Mouse (Mus musculus) midbrain, embryonic 10.5 days (tissue): ENCODE data around the gene Tbc1d13. TPM values are rescaled to one million over a fixed set of nuclear protein-coding genes. Genes with fewer than 3 reads are reported as not detected.
"Not testable (repeated sequence)": the region's sequence is repeated elsewhere in the genome, so short reads cannot be mapped to it uniquely, and the experiment has no call there.

ENCODE experiments used
- DNase-seq: peaks from one replicate; pipeline ENCODE4 v3.0.0-alpha.2; 2017; ENCODE audit warnings: low spot score
- H3K27ac ChIP-seq: fragments of 300-500 bp; sonication (generic); replicated peaks from 2 replicates; pipeline ENCODE4 v1.5.1; 2016; ENCODE audit warnings: mild to moderate bottlenecking
- H3K27me3 ChIP-seq: fragments of 300-500 bp; sonication (generic); 2 replicates; pipeline ENCODE4 v1.6.1; 2016; ENCODE audit warnings: low read depth, mild to moderate bottlenecking; ENCODE audit not compliant: poor library complexity, severe bottlenecking
- H3K36me3 ChIP-seq: fragments of 300-500 bp; sonication (generic); 2 replicates; pipeline ENCODE4 v1.6.1; 2016; ENCODE audit warnings: mild to moderate bottlenecking, moderate library complexity
- H3K4me1 ChIP-seq: fragments of 300-500 bp; sonication (generic); 2 replicates; pipeline ENCODE4 v1.6.1; 2016
- H3K4me3 ChIP-seq: fragments of 300-500 bp; sonication (generic); 2 replicates; pipeline ENCODE4 v1.5.1; 2016; ENCODE audit warnings: mild to moderate bottlenecking, moderate library complexity
- H3K9me3 ChIP-seq: fragments of 300-500 bp; sonication (generic); replicated peaks from 2 replicates; pipeline ENCODE4 v1.6.1; 2016; ENCODE audit warnings: mild to moderate bottlenecking
- WGBS: fragments of 180-500 bp; shearing (Covaris S2); methylation state at CpG from one replicate; pipeline ENCODE4 v1.1.7; 2016; 5-methylcytosine and 5-hydroxymethylcytosine counted together
- polyA plus RNA-seq: library from polyadenylated mRNA; unstranded; fragments of >200 nt; fragmentation: Nextera tagmentation; extraction: Ambion mirVana; gene quantifications from 2 replicates; pipeline ENCODE4 v1.2.1, GENCODE M21; 2016

Gene Tbc1d13
- polyA plus RNA-seq, 1 experiment from 2014 or later = 6.3 TPM

DNA sequence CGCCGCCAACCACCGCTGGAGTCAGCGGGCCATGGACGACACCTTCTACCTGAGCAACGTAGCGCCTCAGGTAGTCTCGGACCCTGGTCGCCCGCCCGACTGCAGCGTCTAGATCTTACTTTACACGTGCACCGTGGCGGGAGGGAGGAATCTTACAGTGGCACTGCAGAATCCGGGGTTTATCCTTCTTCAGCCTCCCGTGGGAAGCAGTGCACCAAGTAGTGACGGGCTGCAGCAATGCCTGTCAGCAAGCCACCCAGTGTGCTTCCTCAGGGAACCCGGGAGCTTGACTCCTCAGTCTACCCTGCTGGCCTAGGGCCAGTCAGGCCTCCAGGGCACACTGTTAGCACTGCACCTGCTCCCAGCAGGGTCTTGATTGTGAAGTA, 38.4 kb downstream of the Tbc1d13 start:
- DNase-seq = no peak
- H3K4me3 ChIP-seq = peak overlapping the region; percentile 81
- peak overlapping the region; percentile 93 for H3K27ac ChIP-seq
- H3K36me3 ChIP-seq = peaks cover 49% of the 10 kb centered on the region
- 6% methylated on average over 19 of the region's 19 CpGs for WGBS
- peaks cover 14% of the 10 kb centered on the region for H3K9me3 ChIP-seq
- peaks cover 13% of the 10 kb centered on the region for H3K27me3 ChIP-seq
- peaks cover 26% of the 10 kb centered on the region for H3K4me1 ChIP-seq

DNA sequence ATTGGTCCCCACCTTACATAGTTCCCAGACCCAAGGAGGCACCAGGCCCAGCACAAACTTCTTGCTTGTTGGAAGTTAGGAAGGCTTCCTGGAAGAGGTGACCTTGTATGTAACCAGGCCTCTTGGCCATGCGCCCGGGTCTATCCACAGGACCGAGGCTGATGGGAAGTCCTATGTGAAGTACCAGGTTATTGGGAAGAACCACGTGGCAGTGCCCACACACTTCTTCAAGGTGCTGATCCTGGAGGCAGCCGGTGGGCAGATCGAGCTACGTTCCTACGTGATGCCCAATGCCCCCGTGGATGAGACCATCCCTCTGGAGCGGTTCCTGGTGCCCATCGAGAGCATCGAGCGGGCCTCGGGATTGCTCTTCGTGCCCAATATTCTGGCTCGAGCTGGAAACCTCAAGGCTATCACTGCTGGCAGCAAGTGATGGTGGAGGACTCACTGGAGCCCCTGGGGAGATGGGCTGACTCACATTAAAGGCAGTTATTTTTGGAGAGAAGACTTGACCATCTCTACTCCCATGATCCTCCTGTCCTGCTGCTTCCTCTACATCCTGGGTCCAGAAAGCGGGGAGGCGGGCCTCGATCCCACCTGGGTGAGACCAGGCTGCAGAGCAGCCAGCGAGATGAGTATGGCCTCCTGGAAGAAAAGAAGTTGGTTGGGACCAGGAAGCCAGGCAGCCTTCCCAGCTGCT, 40.1 kb downstream of the Tbc1d13 start:
- WGBS = 97% methylated on average over 20 of the region's 20 CpGs
- peak overlapping the region; percentile 81; the same call in 1 of the 2 replicates for H3K4me3 ChIP-seq
- no peak for DNase-seq
- peaks cover 42% of the 10 kb centered on the region for H3K4me1 ChIP-seq
- H3K36me3 ChIP-seq = peaks cover 53% of the 10 kb centered on the region
- peaks cover 13% of the 10 kb centered on the region for H3K27me3 ChIP-seq
- H3K27ac ChIP-seq = no peak overlapping the region
- 0 out of 2 replicates have a peak, but pooled peaks cover 4% of the 10 kb centered on the region for H3K9me3 ChIP-seq

DNA sequence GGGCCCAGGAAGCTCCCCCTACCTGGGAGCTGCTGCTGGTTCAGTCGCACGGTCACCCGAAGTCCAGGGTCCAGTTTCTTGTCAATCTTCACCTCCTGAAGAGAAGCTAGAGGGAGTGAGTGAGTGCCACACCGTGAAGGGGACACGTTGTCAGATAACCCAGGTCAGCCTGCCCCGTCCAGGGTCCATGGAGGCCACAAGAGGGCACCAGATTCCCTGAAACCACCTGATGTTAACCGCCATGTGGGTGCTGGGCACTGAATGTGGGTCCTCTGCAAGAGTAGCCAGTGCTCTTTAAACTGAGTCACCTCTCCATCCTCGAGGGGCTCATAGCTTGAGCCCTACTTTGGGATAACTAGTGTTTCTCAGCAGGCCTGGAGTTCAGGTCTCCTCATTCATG, 42.4 kb downstream of the Tbc1d13 start:
- Histone ChIP-seq H3K27ac (no peak overlapping the region), H3K9me3 (0 out of 2 replicates have a peak, but pooled peaks cover 4% of the 10 kb centered on the region), H3K27me3 (peaks cover 13% of the 10 kb centered on the region), H3K4me1 (peaks cover 41% of the 10 kb centered on the region), H3K36me3 (peaks cover 53% of the 10 kb centered on the region), H3K4me3 (no peak overlapping the region)
- WGBS = 89% methylated on average over 8 of the region's 8 CpGs
- no peak for DNase-seq

DNA sequence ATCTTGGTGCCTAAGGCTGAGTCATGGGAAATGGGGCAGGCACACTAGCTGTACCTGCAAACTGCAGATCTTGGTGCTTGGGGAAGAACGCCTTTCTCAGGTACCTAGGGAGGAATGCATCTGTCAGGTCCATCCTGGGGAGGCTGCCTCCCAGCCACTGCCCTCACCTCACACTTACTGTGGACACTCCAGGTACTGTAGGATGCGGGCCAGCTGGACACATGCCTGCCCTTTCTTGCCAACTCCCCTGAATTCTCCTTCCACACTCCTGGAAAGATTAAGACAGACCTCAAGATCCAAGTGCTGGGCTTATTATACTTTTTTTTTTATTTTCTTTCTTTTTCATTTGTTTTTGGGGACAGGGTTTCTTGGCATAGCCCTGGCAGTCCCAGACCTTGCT, 43.0 kb downstream of the Tbc1d13 start:
- H3K4me3 ChIP-seq = peak overlapping the region; percentile 88; the same call in 1 of the 2 replicates
- H3K4me1 ChIP-seq = peaks cover 34% of the 10 kb centered on the region
- H3K9me3 ChIP-seq = 0 out of 2 replicates have a peak, but pooled peaks cover 4% of the 10 kb centered on the region
- H3K27ac ChIP-seq = no peak overlapping the region
- DNase-seq = no peak
- H3K27me3 ChIP-seq = peaks cover 13% of the 10 kb centered on the region
- WGBS = 97% methylated on average over 2 of the region's 2 CpGs
- H3K36me3 ChIP-seq = peaks cover 53% of the 10 kb centered on the region

DNA sequence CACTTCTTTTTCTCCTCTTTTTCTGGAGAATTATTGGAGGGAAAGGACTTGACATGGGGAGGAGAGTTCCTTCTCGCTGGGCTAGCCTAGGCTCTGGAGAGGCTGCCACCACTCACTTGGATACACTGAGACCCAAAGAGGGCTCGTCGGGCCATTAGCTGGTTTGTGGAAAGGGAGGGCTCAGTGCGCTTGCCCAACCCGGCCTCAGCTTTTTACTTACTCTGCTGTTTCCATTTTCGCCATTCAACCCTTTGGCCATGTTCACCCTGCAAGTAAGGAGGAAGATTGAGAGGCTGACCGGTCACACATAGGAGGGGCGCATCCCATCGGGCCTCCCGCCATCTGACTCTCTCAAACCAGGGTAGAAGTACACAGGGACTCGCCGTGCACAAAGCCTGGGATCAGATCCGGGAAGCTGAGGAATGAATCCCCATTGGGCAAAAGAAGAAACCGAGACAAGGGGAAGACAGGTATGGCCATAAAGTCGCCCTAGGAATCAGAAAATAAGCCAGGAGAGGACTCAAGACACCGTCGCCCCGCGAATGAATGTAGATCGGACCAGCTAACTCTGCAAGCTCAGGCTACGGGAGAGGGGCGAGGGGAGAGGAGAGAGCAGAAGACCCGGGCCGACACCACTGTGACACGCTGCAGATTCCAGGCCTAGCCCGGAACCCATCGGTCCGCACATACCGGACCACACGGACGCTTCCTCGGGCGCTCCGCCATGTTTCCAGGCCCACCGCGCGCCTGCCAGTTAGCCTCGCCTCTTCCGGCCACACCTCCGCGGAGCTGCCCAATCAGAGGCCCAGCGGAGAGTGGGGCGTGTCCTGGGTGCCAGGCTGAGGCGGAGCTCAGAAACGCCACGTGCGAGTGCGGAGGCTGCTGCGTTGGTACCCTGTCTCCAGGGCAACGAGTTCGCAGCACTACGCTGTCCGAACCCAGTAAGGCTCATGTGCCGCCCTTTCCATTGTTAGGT, 44.4 kb downstream of the Tbc1d13 start, which contains the start of gene Spout1:
Gene Spout1, minus strand, starts transcription at position 760 of the 976 bp plus-strand sequence.
- Histone ChIP-seq H3K27ac (peak within 1 kb of the TSS; percentile 84), H3K9me3 (0 out of 2 replicates have a peak, but pooled peaks cover 4% of the 10 kb centered on the region), H3K4me1 (peaks cover 20% of the 10 kb centered on the region), H3K4me3 (peak within 1 kb of the TSS; percentile 88), H3K27me3 (peaks cover 3% of the 10 kb centered on the region), H3K36me3 (peaks cover 44% of the 10 kb centered on the region)
- DNase-seq = peak; percentile 98
- WGBS = 4% methylated on average over 54 of the region's 54 CpGs

DNA sequence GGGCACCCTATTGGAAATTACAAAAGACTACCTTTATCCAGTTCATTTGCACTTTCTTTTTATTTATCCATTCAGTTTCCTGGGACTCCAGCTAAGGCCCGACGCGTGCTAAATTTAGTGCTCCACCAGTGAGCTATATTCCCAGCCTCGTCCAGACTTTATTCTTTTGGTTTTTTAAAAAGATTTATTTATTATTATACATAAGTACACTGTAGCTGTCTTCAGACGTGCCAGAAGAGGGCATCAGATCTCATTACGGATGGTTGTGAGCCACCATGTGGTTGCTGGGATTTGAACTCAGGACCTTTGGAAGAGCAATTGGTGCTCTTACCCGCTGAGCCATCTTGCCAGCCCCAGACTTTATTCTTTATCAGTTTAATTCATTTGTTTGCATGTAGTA, 45.2 kb downstream of the Tbc1d13 start:
- H3K27ac ChIP-seq = 0 out of 2 replicates have a peak overlapping the region, but pooled peaks have one; percentile 84
- WGBS = 65% methylated on average over 7 of the region's 7 CpGs
- not testable (repeated sequence) for H3K9me3 ChIP-seq

DNA sequence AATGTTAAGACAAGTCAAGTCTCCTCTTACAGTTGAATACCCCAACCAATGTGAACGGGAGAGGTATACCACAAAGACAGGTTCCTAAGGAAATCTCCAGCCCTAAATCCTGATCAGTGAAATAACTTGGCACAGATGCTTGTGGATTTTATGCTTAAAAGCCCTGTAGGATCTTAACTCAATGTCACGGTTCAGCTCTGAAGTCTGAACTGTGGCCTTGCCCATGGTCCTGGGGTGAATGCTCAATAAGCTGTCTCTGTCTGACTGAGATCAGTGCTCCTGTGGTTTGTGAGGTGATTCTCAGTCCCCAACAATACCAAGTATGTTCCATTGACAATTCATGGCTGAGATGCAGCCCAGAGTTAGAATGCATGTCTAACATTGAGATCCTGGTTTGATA, 48.9 kb downstream of the Tbc1d13 start:
- no peaks in the 10 kb centered on the region for H3K9me3 ChIP-seq
- 95% methylated on average over 2 of the region's 2 CpGs for WGBS
- H3K27ac ChIP-seq = no peak overlapping the region
- H3K36me3 ChIP-seq = peaks cover 13% of the 10 kb centered on the region
- H3K27me3 ChIP-seq = no peaks in the 10 kb centered on the region
- H3K4me1 ChIP-seq = peaks cover 11% of the 10 kb centered on the region
- H3K4me3 ChIP-seq = no peak overlapping the region
- DNase-seq = no peak

More for the DNA sequence above, 45.2 kb downstream of the Tbc1d13 start:
- Histone ChIP-seq H3K4me3 (peak overlapping the region; percentile 88), H3K36me3 (peaks cover 37% of the 10 kb centered on the region), H3K4me1 (peaks cover 18% of the 10 kb centered on the region)
- not testable (repeated sequence) for H3K27me3 ChIP-seq, DNase-seq

DNA sequence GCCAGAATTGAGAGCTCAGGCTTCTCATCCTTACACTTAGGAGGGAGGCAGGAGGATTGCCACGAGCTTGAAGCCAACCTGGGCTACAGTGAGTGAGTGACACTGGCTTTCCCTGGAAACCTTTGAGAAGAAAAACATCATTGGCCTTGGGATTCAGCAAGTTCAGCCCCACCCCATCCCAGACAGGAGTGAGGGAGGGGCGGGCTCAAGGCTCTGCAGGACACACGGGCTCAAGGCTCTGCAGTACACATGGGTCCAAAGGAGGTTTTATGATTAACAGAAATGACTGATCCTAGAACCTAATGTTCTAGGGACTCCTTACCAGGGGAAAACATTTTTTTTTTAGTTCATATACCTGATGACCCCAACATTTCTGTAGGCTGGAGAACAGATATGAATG, 50.2 kb downstream of the Tbc1d13 start:
- H3K36me3 ChIP-seq = peaks cover 13% of the 10 kb centered on the region
- H3K9me3 ChIP-seq = no peaks in the 10 kb centered on the region
- H3K4me1 ChIP-seq = 0 out of 2 replicates have a peak, but pooled peaks cover 2% of the 10 kb centered on the region
- WGBS = 78% methylated on average over 3 of the region's 3 CpGs
- H3K4me3 ChIP-seq = no peak overlapping the region
- H3K27me3 ChIP-seq = no peaks in the 10 kb centered on the region
- no peak for DNase-seq
- H3K27ac ChIP-seq = no peak overlapping the region

DNA sequence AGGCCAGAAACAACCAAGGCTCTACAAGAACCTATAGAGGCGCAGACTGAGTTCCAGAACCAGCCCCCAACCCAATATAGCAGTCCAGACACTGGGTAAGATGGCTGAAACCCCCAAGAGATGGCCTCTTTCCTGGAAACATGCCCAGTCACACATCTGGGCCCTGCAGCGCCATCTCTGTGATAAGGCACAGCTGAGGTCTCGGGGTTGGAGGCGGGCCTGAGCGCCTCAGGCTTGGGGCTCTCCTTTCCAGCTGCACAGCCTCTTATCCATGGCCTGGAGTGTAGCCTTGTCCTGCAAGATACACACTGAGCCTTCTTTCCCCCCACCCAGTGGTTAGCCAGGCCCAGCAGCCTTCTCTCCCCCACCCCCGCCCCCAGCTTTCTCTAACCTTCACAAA, 51.7 kb downstream of the Tbc1d13 start:
- H3K27ac ChIP-seq = 0 out of 2 replicates have a peak overlapping the region, but pooled peaks have one; percentile 3
- DNase-seq = no peak
- WGBS = 95% methylated on average over 6 of the region's 6 CpGs

DNA sequence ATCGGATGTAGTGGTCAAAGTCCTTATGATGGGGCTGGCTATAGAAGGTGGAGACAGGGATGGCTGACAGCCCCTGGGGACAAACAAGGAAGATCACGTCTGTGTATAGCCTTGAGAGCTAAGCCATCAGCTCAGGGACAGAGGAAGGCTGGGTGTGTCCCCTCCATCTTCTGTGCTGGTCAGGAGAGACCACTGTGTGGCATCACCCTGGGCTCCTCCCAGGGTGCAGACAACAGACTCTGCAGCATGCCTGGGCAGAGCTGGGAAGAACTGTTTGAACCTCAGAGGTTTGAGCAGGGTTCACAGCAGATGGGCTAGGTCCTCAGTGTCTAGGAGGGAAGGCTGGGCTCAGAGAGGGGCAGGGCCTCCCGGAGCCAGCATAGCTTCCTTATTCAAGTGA, 52.1 kb downstream of the Tbc1d13 start:
- H3K4me3 ChIP-seq = no peak overlapping the region
- H3K27ac ChIP-seq = peak overlapping the region; percentile 20; the same call in 1 of the 2 replicates
- WGBS = 83% methylated on average over 3 of the region's 3 CpGs
- 0 out of 2 replicates have a peak, but pooled peaks cover 2% of the 10 kb centered on the region for H3K4me1 ChIP-seq
- peaks cover 13% of the 10 kb centered on the region for H3K36me3 ChIP-seq
- H3K9me3 ChIP-seq = no peaks in the 10 kb centered on the region
- H3K27me3 ChIP-seq = no peaks in the 10 kb centered on the region
- no peak for DNase-seq

More for the DNA sequence above, 51.7 kb downstream of the Tbc1d13 start:
- Histone ChIP-seq H3K27me3 (no peaks in the 10 kb centered on the region), H3K4me3 (no peak overlapping the region), H3K9me3 (no peaks in the 10 kb centered on the region), H3K4me1 (0 out of 2 replicates have a peak, but pooled peaks cover 2% of the 10 kb centered on the region), H3K36me3 (peaks cover 13% of the 10 kb centered on the region)

DNA sequence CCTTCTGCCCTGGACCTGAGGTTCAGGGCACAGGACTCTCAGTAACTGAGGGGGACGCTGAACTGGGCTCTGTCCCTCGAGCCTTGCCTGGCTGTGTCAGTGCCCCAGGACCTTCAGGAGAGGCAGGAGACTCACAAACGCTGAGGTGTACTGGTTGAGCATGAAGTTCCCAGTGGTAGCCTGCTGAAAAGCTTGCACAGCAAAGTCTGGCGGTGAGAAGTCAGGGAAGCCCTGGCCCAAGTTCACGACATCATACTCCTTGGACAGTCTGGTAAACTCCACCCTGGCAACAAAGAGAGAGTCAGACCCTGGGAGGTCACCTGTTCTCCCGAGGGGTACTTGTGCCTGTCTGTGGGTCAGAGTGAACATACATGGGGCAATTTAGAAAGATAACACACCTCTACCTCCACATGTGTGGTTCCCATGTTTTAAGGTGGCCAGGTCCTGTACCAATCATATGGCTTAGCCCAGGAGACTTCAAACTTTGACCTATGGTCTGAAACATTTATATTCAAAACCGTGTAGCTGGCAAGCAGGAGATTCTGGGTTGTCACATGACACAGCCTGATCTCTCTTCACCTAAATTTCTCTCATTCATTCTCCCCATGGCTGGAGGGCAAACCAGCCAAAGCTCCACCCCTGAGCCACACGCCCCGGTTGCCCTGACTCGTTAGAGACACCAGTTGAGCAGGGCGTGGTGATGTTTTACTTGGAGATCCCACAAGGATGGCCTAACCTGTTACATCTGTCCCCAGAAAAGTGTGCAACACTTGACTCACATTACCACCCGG, 58.4 kb downstream of the Tbc1d13 start:
- DNase-seq = no peak
- H3K4me1 ChIP-seq = 0 out of 2 replicates have a peak, but pooled peaks cover 2% of the 10 kb centered on the region
- H3K36me3 ChIP-seq = 0 out of 2 replicates have a peak, but pooled peaks cover 9% of the 10 kb centered on the region
- no peaks in the 10 kb centered on the region for H3K9me3 ChIP-seq
- no peaks in the 10 kb centered on the region for H3K27me3 ChIP-seq
- WGBS = 89% methylated on average over 12 of the region's 12 CpGs
- H3K4me3 ChIP-seq = no peak overlapping the region
- no peak overlapping the region for H3K27ac ChIP-seq

DNA sequence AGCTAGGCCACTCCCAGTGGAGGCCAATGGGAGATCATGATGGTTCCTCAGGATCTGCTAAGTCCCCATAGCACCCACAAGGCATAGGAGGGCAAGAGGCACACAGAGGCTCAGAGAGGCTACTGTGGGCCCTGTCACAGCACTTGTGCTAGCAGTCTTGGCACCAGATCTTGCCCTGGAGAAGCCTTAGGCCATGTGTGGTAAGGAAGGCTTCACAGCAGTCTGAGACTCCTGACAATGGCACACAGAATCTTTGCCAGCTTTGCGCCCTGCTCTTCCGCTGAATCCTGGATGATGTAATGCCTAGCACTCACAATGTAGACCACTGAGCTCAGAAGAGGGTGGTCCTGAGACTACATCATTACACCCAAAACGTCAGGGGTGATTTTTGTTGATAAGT, 61.1 kb downstream of the Tbc1d13 start:
- DNase-seq = no peak
- Histone ChIP-seq H3K9me3 (no peaks in the 10 kb centered on the region), H3K36me3 (0 out of 2 replicates have a peak, but pooled peaks cover 9% of the 10 kb centered on the region), H3K4me1 (no peaks in the 10 kb centered on the region), H3K27me3 (no peaks in the 10 kb centered on the region), H3K4me3 (no peak overlapping the region), H3K27ac (no peak overlapping the region)
- WGBS = 88% methylated on average over 3 of the region's 3 CpGs
